Mouse (Mus musculus) spleen, adult 2 months (tissue): ENCODE measurements at regions not wholly inside any gene's neighbourhood (a gene's known extent, or its start where the extent isn't known, plus 50 kb on each side); places are given as distances from the start of the nearest gene placed in this dataset.

Experiments used
- CTCF ChIP-seq: fragments of 200-500 bp; IDR thresholded peaks from 2 replicates; pipeline ENCODE4 v1.5.1; 2011; ENCODE audit warnings: mild to moderate bottlenecking, inconsistent platforms; ENCODE audit not compliant: insufficient read depth, insufficient read length, insufficient replicate concordance; ENCODE audit errors: extremely low read depth
- POLR2A ChIP-seq: fragments of 200-500 bp; IDR thresholded peaks from 2 replicates; pipeline ENCODE4 v1.6.1; 2011; ENCODE audit warnings: low read depth, low read length, inconsistent platforms

DNA sequence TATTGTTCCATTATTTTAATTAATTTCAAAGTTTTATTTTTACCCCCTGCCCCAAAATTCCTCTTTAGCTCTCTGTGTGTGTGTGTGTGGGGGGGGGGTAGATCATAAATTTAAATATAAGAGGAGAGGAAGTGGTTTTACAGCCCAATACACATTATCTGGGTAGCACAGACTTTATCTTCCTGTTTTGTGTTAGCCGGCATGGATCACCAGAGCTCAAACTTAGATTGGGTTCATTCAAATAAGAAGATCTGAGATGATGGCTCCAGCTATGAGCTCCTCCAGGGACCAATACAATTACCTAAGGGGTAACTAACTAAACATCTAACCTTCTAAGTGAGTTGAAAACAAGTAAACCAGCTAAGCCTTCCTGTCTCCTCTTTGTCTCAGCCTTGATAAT lies 620.8 kb upstream of the Gm10131 start:
- TF ChIP-seq CTCF (no peak), POLR2A (no peak)
